Mouse (Mus musculus) B cell, adult (primary cell): Measurements from ENCODE around the gene Tpm3-rs7. TPM values are rescaled to one million over a fixed set of nuclear protein-coding genes. Genes with fewer than 3 reads are reported as not detected.

Experiments used
- total RNA-seq: library from RNA; stranded (reverse); gene quantifications from 4 replicates; pipeline ENCODE4 v1.2.4, GENCODE M21; 2023; ENCODE audit not compliant: inconsistent age

Gene Tpm3-rs7
- total RNA-seq = 98.8 to 113 TPM (median 108 TPM) in 4 replicates

GRCm38 (mm10) chr14:113314499-113314898 lies at the start of gene Tpm3-rs7:
Tpm3-rs7 (plus strand) TSS chr14:113314608.

